Mouse (Mus musculus) yolk sac, embryonic 10.5 days (tissue): ENCODE measurements around the gene Nedd9.

Source experiments
- DNase-seq: peaks from one replicate; pipeline ENCODE4 v3.0.0-alpha.2; 2017; ENCODE audit warnings: low spot score

The Nedd9 gene

DNA sequence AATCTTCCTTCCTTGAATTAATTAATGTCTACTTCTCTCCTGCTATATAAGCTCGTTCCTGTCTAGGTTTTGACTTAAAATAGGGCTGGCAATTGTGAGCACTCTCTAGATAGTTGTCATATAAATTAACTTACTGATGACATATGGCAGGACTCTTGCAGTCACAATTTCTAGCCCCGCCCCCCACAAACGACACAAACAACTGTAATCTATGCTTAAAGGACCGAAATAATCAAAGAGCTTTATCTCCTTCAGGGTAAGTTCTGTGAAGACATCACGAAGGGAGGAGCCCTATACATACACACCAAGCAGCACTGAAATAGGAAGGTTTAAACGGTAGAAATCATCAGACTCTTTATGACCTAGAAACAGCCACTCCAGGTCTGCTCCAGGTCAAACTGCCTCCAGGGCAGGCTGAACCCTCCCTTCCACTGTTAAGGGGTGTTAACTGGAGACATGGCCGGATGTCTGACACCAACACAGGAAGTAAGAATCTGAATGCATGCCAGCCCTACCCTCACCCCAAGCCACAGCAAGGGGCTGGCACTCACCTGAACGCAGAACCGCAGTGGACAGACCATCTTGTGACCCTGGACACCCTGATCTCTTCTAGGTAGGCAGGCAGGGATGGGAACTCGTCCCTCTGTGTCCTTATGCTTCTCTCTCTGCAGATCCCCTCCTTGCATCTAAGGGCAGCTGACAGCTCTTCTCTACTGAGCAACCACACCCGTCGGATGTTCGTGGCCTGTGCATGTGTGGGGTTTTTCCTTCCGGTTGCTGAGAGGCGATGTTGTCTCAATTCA lies at the start of gene Nedd9:
Gene Nedd9 (minus strand): TSS at position 757 of the 803 bp plus-strand sequence.
- DNase-seq: no peak

- no peak for DNase-seq
Measured at GRCm38 (mm10) chr13:41532625-41533024, 45.5 kb upstream of the Nedd9 start.

DNA sequence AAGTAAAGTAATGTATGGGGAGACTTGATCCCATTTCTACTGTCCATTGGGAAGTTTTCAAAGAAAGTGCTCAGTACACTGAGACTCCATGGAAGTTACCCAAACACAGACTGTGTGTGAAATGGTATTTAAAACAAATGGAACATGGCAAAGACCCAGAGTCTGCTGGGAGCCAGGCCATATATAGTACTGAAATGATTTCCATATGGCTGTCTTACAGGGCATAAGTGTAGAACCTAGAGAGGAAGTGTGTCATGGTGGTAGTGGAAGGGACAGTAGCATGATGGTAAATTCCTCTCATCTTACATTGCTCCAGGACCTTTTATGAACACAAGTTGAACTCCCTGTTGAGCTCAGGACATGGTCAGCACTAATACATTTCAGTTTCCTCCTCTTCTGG lies 43.2 kb upstream of the Nedd9 start:
- DNase-seq: no peak

DNA sequence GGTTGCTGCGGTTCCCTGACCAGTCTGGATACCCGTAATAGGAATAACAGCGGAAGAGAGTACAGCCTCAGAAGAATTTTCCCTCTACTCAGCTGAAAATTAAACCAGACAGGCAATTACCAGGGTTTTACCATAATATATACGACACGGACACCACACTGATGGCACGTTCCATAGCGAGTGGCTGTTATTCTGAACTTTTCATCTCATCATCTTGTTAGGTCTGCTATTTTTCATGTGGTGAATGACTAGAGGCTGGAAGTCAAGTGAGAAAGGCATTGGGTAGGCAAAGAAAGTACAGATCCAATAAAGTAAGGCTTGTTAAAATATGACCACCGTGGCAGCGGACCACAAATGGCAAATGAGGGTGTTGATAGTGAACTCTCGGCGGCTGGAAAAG lies 37.0 kb upstream of the Nedd9 start:
- DNase-seq: no peak

DNA sequence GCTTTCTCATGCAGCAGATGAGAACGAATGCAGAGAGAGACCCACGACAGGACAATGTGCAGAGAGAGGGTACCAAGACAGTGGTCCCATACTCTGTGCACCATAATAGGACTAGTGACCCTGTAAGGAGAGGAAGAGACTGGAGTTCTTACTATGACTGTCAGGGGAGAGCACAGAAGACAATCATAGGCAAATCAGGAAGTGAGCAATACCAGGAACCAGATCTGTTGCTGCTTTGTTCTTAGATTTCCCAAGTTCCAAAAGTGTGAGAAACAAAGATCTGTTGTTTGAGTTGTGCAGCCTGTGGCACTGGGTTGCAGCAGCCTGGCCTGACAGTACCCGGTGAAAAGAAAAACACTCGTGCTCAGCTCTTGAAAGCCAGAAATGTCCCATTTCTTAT lies 34.1 kb upstream of the Nedd9 start:
- DNase-seq: no peak

DNA sequence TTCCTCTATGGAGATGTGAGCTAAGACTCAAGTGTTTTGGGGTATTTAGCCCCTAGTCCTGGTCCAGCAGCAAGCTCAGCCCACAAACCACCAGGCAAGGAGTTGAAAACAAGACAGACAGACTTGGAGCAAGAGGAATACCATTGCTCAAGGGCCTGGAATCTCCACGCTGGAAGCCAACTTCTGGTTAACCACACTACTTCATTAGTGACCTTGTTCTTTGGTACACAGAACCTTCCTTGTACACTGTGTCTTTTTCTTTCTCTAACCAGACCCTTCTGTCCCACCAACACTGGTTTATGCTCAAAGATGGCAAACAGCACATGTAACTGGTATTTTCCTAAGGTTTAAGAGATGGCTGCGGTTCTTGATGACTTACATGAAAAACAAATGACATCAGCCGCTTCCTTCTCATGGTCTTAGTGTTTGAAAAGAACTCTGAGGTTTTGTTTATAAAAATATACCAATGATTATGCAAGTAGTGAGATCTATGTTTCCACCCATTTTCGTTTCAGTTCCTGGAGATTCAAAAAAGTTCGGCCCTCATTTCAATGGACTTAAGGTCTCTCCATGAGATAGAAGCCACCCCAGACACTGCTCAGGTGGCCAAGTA lies 33.5 kb upstream of the Nedd9 start:
- no peak for DNase-seq

- no peak for DNase-seq
Measured at GRCm38 (mm10) chr13:41519792-41520191, 32.6 kb upstream of the Nedd9 start.

DNA sequence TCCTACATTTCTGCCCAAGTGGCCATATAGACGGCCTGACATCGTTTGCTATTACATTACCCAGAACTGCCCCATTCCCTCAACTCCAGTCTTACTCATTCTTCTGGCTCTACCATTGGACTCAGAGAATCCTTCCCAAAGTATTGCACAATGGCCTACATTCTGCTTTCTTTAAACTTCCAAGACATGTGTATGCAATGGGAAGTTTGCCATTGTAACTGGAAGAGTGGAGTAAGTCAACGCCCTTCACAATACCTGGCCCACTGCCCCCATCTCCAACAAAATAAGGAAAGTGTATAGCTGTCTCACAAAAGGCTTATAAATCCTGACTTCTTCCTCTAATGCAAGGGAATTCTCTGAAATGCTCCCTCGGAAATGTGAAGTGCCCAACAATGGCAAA lies 30.0 kb upstream of the Nedd9 start:
- DNase-seq: no peak

GRCm38 (mm10) chr13:41515749-41516148 lies 28.6 kb upstream of the Nedd9 start:
- no peak for DNase-seq

- DNase-seq: no peak
Measured at GRCm38 (mm10) chr13:41514918-41515317, 27.8 kb upstream of the Nedd9 start.

- no peak for DNase-seq
Measured at GRCm38 (mm10) chr13:41513456-41513855, 26.3 kb upstream of the Nedd9 start.

GRCm38 (mm10) chr13:41512243-41512642 lies 25.1 kb upstream of the Nedd9 start:
- DNase-seq: no peak

GRCm38 (mm10) chr13:41510631-41511419 lies 23.7 kb upstream of the Nedd9 start:
- no peak for DNase-seq

- no peak for DNase-seq
Measured at GRCm38 (mm10) chr13:41505594-41505993, 18.4 kb upstream of the Nedd9 start.

DNA sequence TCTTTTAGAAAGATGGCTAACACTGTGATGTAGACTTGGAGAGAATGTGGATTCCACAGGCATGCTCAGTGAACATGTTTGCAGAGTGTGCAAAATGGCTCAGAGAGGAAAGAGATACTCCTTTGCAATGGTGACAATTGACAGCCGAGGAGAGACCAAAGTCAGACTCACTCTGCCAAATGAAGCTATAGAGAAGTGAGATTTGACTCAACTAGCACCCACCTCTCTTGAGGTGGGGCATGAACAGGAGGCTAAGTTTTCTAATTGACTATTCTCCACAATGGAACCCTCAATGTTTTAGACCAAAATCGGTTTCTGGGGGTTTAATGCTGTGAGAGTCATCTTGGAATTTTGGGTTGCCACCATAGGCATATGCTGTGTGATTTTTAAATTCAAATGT lies 17.8 kb upstream of the Nedd9 start:
- DNase-seq: no peak

GRCm38 (mm10) chr13:41504448-41504847 lies 17.3 kb upstream of the Nedd9 start:
- DNase-seq: no peak

- no peak for DNase-seq
Measured at GRCm38 (mm10) chr13:41502917-41503301, 15.7 kb upstream of the Nedd9 start.

DNA sequence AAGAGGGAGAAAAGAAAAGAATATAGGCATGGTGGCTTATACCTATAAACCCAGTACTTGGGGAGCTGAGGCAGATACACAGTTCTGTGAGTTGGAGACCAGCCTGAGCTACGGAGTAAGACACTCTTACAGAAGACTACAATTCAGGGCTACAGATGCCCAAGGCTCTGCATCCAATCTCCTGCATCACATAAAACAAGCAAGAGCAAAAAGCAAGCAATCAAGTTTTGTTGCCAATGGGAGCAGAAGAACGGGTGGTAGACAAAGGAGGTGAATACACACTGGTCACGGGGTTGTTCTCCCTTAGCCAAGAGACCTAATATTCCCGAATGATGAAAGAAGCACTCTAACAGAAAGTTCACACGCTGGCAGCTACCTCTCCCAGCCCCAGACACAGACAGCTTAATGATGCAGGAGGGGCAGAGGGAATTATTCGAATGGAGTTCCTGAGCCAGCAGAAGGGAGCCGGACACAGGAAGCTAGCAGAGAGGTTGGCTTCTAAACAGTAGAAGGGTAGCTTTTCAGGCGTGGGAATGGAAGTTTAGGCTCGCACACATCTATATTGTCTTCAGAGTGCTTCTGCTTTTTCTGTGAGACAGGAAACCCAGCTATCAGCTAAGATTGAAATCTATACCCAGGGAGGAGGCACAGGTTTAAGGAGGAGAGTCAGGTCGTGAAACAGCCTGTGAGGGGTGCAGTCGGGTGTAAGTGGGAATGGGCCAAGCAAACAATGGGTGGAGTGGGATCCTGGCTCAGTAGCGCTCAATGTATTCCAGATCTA lies 15.2 kb upstream of the Nedd9 start:
- no peak for DNase-seq

DNA sequence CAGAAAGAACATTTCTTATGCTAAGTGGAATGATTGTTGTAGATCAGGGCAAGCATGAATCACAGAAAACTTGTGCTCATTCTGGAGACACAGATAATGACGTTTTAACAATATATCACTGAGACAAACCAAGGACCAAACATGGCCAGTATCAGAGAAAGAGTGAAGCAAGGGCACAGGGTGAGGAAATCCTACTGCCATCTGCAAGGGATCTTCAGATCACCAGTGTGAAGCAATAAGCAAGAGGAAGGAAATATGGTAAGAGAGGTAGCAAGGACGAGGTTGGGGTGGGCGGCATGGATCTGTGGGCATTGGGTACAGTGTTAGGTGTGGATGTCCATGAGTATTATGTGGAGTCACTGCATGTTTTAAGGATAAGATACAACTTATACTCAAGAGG lies 13.6 kb upstream of the Nedd9 start:
- DNase-seq: no peak

GRCm38 (mm10) chr13:41498611-41499121 lies 11.5 kb upstream of the Nedd9 start:
- DNase-seq: no peak

GRCm38 (mm10) chr13:41494681-41495080 lies 7.5 kb upstream of the Nedd9 start:
- DNase-seq: no peak
